Mouse (Mus musculus) myocyte (in vitro differentiated cells): ENCODE data around the gene Ap1b1.

Experiments used
- MAX ChIP-seq: IDR thresholded peaks from one replicate; pipeline ENCODE4 v1.6.1; 2011; ENCODE audit warnings: low read depth, mild to moderate bottlenecking, control low read depth
- MYOG ChIP-seq, 3 experiments: IDR thresholded peaks; one replicate each; pipeline ENCODE4 v1.6.1; 2011; ENCODE audit warnings: control low read depth in 2 of 3, low read depth in 2 of 3, mild to moderate bottlenecking in 2 of 3; ENCODE audit not compliant: insufficient read length in 2 of 3, control insufficient read depth in 1 of 3, insufficient read depth in 1 of 3
- POLR2A ChIP-seq: IDR thresholded peaks from one replicate; pipeline ENCODE4 v1.6.1; 2011; ENCODE audit warnings: low read depth, mild to moderate bottlenecking, control low read depth, moderate library complexity; ENCODE audit not compliant: insufficient read length
- POLR2AphosphoS2 ChIP-seq: IDR thresholded peaks from one replicate; pipeline ENCODE4 v1.6.1; 2011; ENCODE audit warnings: low read depth, control low read depth; ENCODE audit not compliant: insufficient read length
- TCF12 ChIP-seq: IDR thresholded peaks from one replicate; pipeline ENCODE4 v1.6.1; 2011; ENCODE audit warnings: mild to moderate bottlenecking, control low read depth; ENCODE audit not compliant: poor library complexity, insufficient read depth, severe bottlenecking
- USF1 ChIP-seq: IDR thresholded peaks from one replicate; pipeline ENCODE4 v1.6.1; 2011; ENCODE audit warnings: low read depth, mild to moderate bottlenecking, control low read depth, moderate library complexity

DNA sequence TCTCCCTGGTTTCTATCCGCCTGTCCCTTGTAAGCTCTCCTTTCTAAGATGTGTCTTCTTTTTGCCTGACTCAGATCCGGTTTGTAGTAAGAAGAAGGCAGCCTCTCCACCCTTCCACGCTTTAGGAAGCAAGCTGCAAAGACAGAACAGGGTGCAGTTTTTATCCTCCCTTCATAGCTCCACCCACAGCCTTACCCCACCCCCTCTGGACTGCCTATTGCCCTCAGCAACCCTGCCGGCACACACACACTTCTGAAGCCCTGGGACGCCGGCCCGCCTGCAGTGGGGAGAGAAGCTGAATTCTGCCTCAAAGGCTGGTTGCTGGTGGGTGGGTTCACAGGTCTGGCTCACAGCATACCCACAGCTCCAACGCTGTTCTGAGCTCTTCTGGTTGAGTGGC lies 32.7 kb upstream of the Ap1b1 start:
- TF ChIP-seq POLR2AphosphoS2: no peak
- no peak for TF ChIP-seq TCF12
- no peak for TF ChIP-seq POLR2A
- TF ChIP-seq MYOG (IDR thresholded peaks at IDR 0.05; ENCODE audit: control insufficient read depth in 1 of 3, insufficient read depth in 1 of 3, insufficient read length in 2 of 3, low read depth in 2 of 3): no peak
- TF ChIP-seq MAX: no peak
- no peak for TF ChIP-seq USF1
